8 mouse cellular contexts compared by ENCODE assay signal in genomic region chr14:18186883-18187417, GRCm38 (mm10). TPM values are rescaled to one million over a fixed set of nuclear protein-coding genes. Genes with fewer than 3 reads are reported as not detected.
DNase-seq lines count a peak whose midpoint lies in the region; ATAC-seq and TF ChIP-seq lines count a peak whose summit lies in the region.
"Had no signal": no experiment of that assay in that cellular context is flagged by ENCODE, and none has a peak within 500 bp of the region (broad histone marks: within the 10 kb centered on the region; RNA-seq: fewer than 3 reads in every experiment).

No protein-coding gene starts in this region.

- H3K27ac ChIP-seq in kidney, adult 2 months (ENCODE audit: insufficient read depth, low read depth, low read length): peak overlapping the region; percentile 82; the same call in 1 of the 2 replicates
- H3K27ac ChIP-seq in kidney, embryonic 16.5 days (ENCODE audit: low read length): no peak overlapping the region
- H3K27ac ChIP-seq in limb, embryonic 10.5 days: no peak overlapping the region

- no peak overlapping the region for H3K9ac ChIP-seq in kidney, embryonic 16.5 days (replicated peaks; ENCODE audit: low read length)

- no peak overlapping the region for H3K4me3 ChIP-seq in kidney, adult 2 months (ENCODE audit: insufficient read depth, low read depth, low read length)
- H3K4me3 ChIP-seq in kidney, embryonic 16.5 days (ENCODE audit: low read length): no peak overlapping the region
- H3K4me3 ChIP-seq in G1E (ENCODE audit: low read depth, low read length): peak overlapping the region; percentile 55; the same call in 1 of the 2 replicates
- H3K4me3 ChIP-seq in limb, embryonic 10.5 days: no peak overlapping the region
- H3K4me3 ChIP-seq: megakaryocyte, embryonic 14.5 days had no signal

- DNase-seq in kidney, adult 2 months: peak; percentile 88
- DNase-seq in G1E (ENCODE audit: low spot score): peak; percentile 26
- DNase-seq in adrenal gland, postnatal 14 days: peak; percentile 65
- peak; percentile 27 to 48 for DNase-seq in frontal cortex, postnatal 25 days (ENCODE audit: low spot score in 2 of 2)
- DNase-seq in limb, embryonic 10.5 days (ENCODE audit: low spot score): peak; percentile 44
- peak; percentile 35 for DNase-seq in right cerebral cortex, postnatal 14 days

- ATAC-seq in kidney, embryonic 16.5 days (ENCODE audit: low FRiP score, low TSS enrichment): no peak
- ATAC-seq in G1E (ENCODE audit: extremely low read depth, insufficient number of reproducible peaks, low FRiP score, poor library complexity, severe bottlenecking): peak; percentile 28; the same call in 1 of the 2 replicates

- no peak for TF ChIP-seq POLR2A in kidney, adult 2 months (IDR thresholded peaks at IDR 0.05; ENCODE audit: low read depth, low read length)

- H3K9me3 ChIP-seq in kidney, embryonic 16.5 days (ENCODE audit: low read length): no peaks in the 10 kb centered on the region
- H3K9me3 ChIP-seq in G1E (replicated peaks): no peaks in the 10 kb centered on the region
- no peaks in the 10 kb centered on the region for H3K9me3 ChIP-seq in limb, embryonic 10.5 days (replicated peaks)
- H3K9me3 ChIP-seq: megakaryocyte, embryonic 14.5 days had no signal

- no peaks in the 10 kb centered on the region for H3K4me1 ChIP-seq in kidney, adult 2 months (ENCODE audit: control insufficient read depth, insufficient read depth, low read length)
- H3K4me1 ChIP-seq in kidney, embryonic 16.5 days (ENCODE audit: insufficient read depth, low read length): no peaks in the 10 kb centered on the region
- peaks cover 11% of the 10 kb centered on the region for H3K4me1 ChIP-seq in G1E (ENCODE audit: insufficient read depth, low read depth, low read length)
- no peaks in the 10 kb centered on the region for H3K4me1 ChIP-seq in limb, embryonic 10.5 days

- WGBS in kidney, adult 2 months: 26% methylated on average over 9 of the region's 9 CpGs
- WGBS in kidney, embryonic 16.5 days: 45% methylated on average over 9 of the region's 9 CpGs
- 57% methylated on average over 9 of the region's 9 CpGs for WGBS in limb, embryonic 10.5 days

- H3K36me3 ChIP-seq in kidney, adult 2 months (ENCODE audit: control insufficient read depth, insufficient read depth, low read length): no peaks in the 10 kb centered on the region
- H3K36me3 ChIP-seq in kidney, embryonic 16.5 days (ENCODE audit: insufficient read depth, low read length): no peaks in the 10 kb centered on the region
- no peaks in the 10 kb centered on the region for H3K36me3 ChIP-seq in G1E (replicated peaks)
- H3K36me3 ChIP-seq in limb, embryonic 10.5 days: no peaks in the 10 kb centered on the region

- no peaks in the 10 kb centered on the region for H3K27me3 ChIP-seq in kidney, adult 2 months (replicated peaks; ENCODE audit: control insufficient read depth, insufficient read depth, low read length)
- H3K27me3 ChIP-seq in kidney, embryonic 16.5 days (ENCODE audit: insufficient read depth, low read length): no peaks in the 10 kb centered on the region
- 0 out of 2 replicates have a peak, but pooled peaks cover 2% of the 10 kb centered on the region for H3K27me3 ChIP-seq in G1E (ENCODE audit: insufficient read depth, low read length)
- no peaks in the 10 kb centered on the region for H3K27me3 ChIP-seq in limb, embryonic 10.5 days (ENCODE audit: low read depth, poor library complexity, severe bottlenecking)
- H3K27me3 ChIP-seq: megakaryocyte, embryonic 14.5 days had no signal

- H3K4me2 ChIP-seq in kidney, embryonic 16.5 days (replicated peaks; ENCODE audit: low read depth, low read length): no peak overlapping the region

- TF ChIP-seq CTCF in kidney, adult 2 months (conservative IDR thresholded peaks at IDR 0.05; ENCODE audit: insufficient read depth, insufficient read length, low read depth, low read length): no peak; the same call in 1 of the 2 replicates
- TF ChIP-seq CTCF in G1E (IDR thresholded peaks at IDR 0.05; ENCODE audit: low read depth, low read length): peak; percentile 64

RNA-seq across cellular contexts. Expression of gene Nr1d2, which starts 52.0 kb away (rescaled TPM):
- 17.0 and 26.7 TPM in 2 replicates for polyA plus RNA-seq in kidney, adult 2 months (2012; rRNA removed)
- 10.3 and 10.5 TPM in 2 replicates for polyA plus RNA-seq in kidney, embryonic 16.5 days (2015; fragmentation: Nextera tagmentation; extraction: Ambion mirVana)
- total RNA-seq in G1E (2014; fragmentation: Nextera tagmentation) (4.1 and 4.4 TPM in 2 replicates), G1E (2017) (5.1 and 6.9 TPM in 2 replicates)
- polyA plus RNA-seq in G1E (2012): 1.1 and 1.2 TPM in 2 replicates
- 37.2 and 49.1 TPM in 2 replicates for total RNA-seq in adrenal gland, postnatal 14 days (2021)
- polyA plus RNA-seq in limb, embryonic 10.5 days (2016; fragmentation: Nextera tagmentation; extraction: Ambion mirVana): 4.0 and 5.0 TPM in 2 replicates

Comparison
In these comparisons a context has a peak if more than half of its experiments do, and no peak if none do; other contexts are left out.
1. DNase-seq: peak in every context shown above with its lines; median percentile 88 in kidney, adult 2 months; 65 in adrenal gland, postnatal 14 days; 44 in limb, embryonic 10.5 days; 38 in frontal cortex, postnatal 25 days; 35 in right cerebral cortex, postnatal 14 days; 26 in G1E.